In genomic region chr13:55726598-55727119, GRCm38 (mm10) we compare ENCODE assay signal across 8 mouse cellular contexts. TPM values are rescaled to one million over a fixed set of nuclear protein-coding genes. Genes with fewer than 3 reads are reported as not detected.
DNase-seq lines count a peak whose midpoint lies in the region; ATAC-seq lines count a peak whose summit lies in the region.

No protein-coding gene starts in this region.

- no peaks in the 10 kb centered on the region for H3K9me3 ChIP-seq in intestine, embryonic 16.5 days (ENCODE audit: control insufficient read depth, low read length)
- H3K9me3 ChIP-seq in midbrain, embryonic 15.5 days = no peaks in the 10 kb centered on the region

- H3K4me3 ChIP-seq in intestine, embryonic 16.5 days (ENCODE audit: low read length) = peak overlapping the region; percentile 68
- peak overlapping the region; percentile 55 for H3K4me3 ChIP-seq in midbrain, embryonic 15.5 days

- no peaks in the 10 kb centered on the region for H3K4me1 ChIP-seq in intestine, embryonic 16.5 days (ENCODE audit: control insufficient read depth, insufficient read depth, low read length)
- 0 out of 2 replicates have a peak, but pooled peaks cover 3% of the 10 kb centered on the region for H3K4me1 ChIP-seq in midbrain, embryonic 15.5 days

- ATAC-seq in intestine, embryonic 16.5 days = no peak
- no peak for ATAC-seq in midbrain, embryonic 15.5 days (replicated peaks)

- H3K9ac ChIP-seq in intestine, embryonic 16.5 days (ENCODE audit: low read depth, low read length) = peak overlapping the region; percentile 84
- H3K9ac ChIP-seq in midbrain, embryonic 15.5 days = peak overlapping the region; percentile 79

- WGBS in intestine, embryonic 16.5 days = 4% methylated on average over 4 of the region's 4 CpGs
- WGBS in midbrain, embryonic 15.5 days = 5% methylated on average over 4 of the region's 4 CpGs

- H3K4me2 ChIP-seq in intestine, embryonic 16.5 days (ENCODE audit: low read depth, low read length) = peak overlapping the region; percentile 69
- H3K4me2 ChIP-seq in midbrain, embryonic 15.5 days = peak overlapping the region; percentile 74

- H3K27me3 ChIP-seq in intestine, embryonic 16.5 days (replicated peaks; ENCODE audit: control insufficient read depth, insufficient read depth, low read length) = no peaks in the 10 kb centered on the region
- no peaks in the 10 kb centered on the region for H3K27me3 ChIP-seq in midbrain, embryonic 15.5 days (replicated peaks)

- DNase-seq in adrenal gland, adult 2 months = peak; percentile 13
- no peak for DNase-seq in adrenal gland, postnatal 25 days
- DNase-seq in thymus, postnatal 0 days (ENCODE audit: low spot score) = peak; percentile 6
- no peak for DNase-seq in thymus, postnatal 4 days
- DNase-seq in left cerebral cortex, adult 9 months (ENCODE audit: low spot score in 2 of 2) = no peak
- DNase-seq in gastrocnemius, postnatal 25 days = no peak

- no peaks in the 10 kb centered on the region for H3K36me3 ChIP-seq in intestine, embryonic 16.5 days (ENCODE audit: control insufficient read depth, insufficient read depth, low read length)
- H3K36me3 ChIP-seq in midbrain, embryonic 15.5 days (replicated peaks) = peaks cover 14% of the 10 kb centered on the region

- peak overlapping the region; percentile 99 for H3K27ac ChIP-seq in intestine, embryonic 16.5 days (ENCODE audit: low read length)
- H3K27ac ChIP-seq in midbrain, embryonic 15.5 days = peak overlapping the region; percentile 95

RNA-seq across cellular contexts. Expression of gene Pcbd2, which starts 0.5 kb away (rescaled TPM):
- 10 to 100 TPM; 73.8 to 81.6 TPM for total RNA-seq in adrenal gland, adult 2 months (2021)
- polyA plus RNA-seq in adrenal gland, adult 2 months (2012; rRNA removed) = 16.0 and 16.1 TPM in 2 replicates
- total RNA-seq in adrenal gland, postnatal 25 days (2021) = 62.0 and 83.2 TPM in 2 replicates
- polyA plus RNA-seq in thymus, postnatal 0 days (2015; fragmentation: Nextera tagmentation; extraction: Ambion mirVana) = 56.1 and 63.8 TPM in 2 replicates
- polyA plus RNA-seq in intestine, embryonic 16.5 days (2015; fragmentation: Nextera tagmentation; extraction: Ambion mirVana) = 71.9 and 72.3 TPM in 2 replicates
- 17.3 and 17.4 TPM in 2 replicates for polyA plus RNA-seq in midbrain, embryonic 15.5 days (2015; fragmentation: Nextera tagmentation; extraction: Ambion mirVana)
- total RNA-seq in gastrocnemius, postnatal 25 days (2021) = 10 to 100 TPM; 20.2 to 22.0 TPM

RNA-seq across cellular contexts. Expression of gene Txndc15, which starts 12.2 kb away (rescaled TPM):
- total RNA-seq in adrenal gland, adult 2 months (2021) = 10 to 100 TPM; 53.5 to 81.2 TPM
- polyA plus RNA-seq in adrenal gland, adult 2 months (2012; rRNA removed) = 72.3 and 73.9 TPM in 2 replicates
- 58.1 and 65.7 TPM in 2 replicates for total RNA-seq in adrenal gland, postnatal 25 days (2021)
- 96.5 and 98.7 TPM in 2 replicates for polyA plus RNA-seq in thymus, postnatal 0 days (2015; fragmentation: Nextera tagmentation; extraction: Ambion mirVana)
- polyA plus RNA-seq in intestine, embryonic 16.5 days (2015; fragmentation: Nextera tagmentation; extraction: Ambion mirVana) = 67.7 and 71.3 TPM in 2 replicates
- polyA plus RNA-seq in midbrain, embryonic 15.5 days (2015; fragmentation: Nextera tagmentation; extraction: Ambion mirVana) = 138 and 141 TPM in 2 replicates
- total RNA-seq in gastrocnemius, postnatal 25 days (2021) = 10 to 100 TPM; 27.1 to 28.2 TPM

RNA-seq across cellular contexts. Expression of gene B230219D22Rik, which starts 33.7 kb away (rescaled TPM):
- total RNA-seq in adrenal gland, adult 2 months (2021) = 10 to 100 TPM; 51.3 to 61.4 TPM
- 16.5 and 19.5 TPM in 2 replicates for polyA plus RNA-seq in adrenal gland, adult 2 months (2012; rRNA removed)
- total RNA-seq in adrenal gland, postnatal 25 days (2021) = 59.9 and 65.1 TPM in 2 replicates
- polyA plus RNA-seq in thymus, postnatal 0 days (2015; fragmentation: Nextera tagmentation; extraction: Ambion mirVana) = 35.1 and 45.0 TPM in 2 replicates
- polyA plus RNA-seq in intestine, embryonic 16.5 days (2015; fragmentation: Nextera tagmentation; extraction: Ambion mirVana) = 34.3 and 34.8 TPM in 2 replicates
- polyA plus RNA-seq in midbrain, embryonic 15.5 days (2015; fragmentation: Nextera tagmentation; extraction: Ambion mirVana) = 82.3 and 82.9 TPM in 2 replicates
- total RNA-seq in gastrocnemius, postnatal 25 days (2021) = 10 to 100 TPM; 25.7 to 29.7 TPM

RNA-seq across cellular contexts. Expression of gene Catsper3, which starts 57.7 kb away (rescaled TPM):
- under 1 TPM in 1 of 2 experiments, not detected in 1; 0.45 TPM for total RNA-seq in adrenal gland, adult 2 months (2021)
- 0.10 and 0.17 TPM in 2 replicates for polyA plus RNA-seq in adrenal gland, adult 2 months (2012; rRNA removed)
- total RNA-seq in adrenal gland, postnatal 25 days (2021) = 0.30 TPM in 1 of 2 replicates, not detected in the other
- 0.13 TPM in 2 replicates for polyA plus RNA-seq in thymus, postnatal 0 days (2015; fragmentation: Nextera tagmentation; extraction: Ambion mirVana)
- 0.13 TPM in 1 of 2 replicates, not detected in the other for polyA plus RNA-seq in intestine, embryonic 16.5 days (2015; fragmentation: Nextera tagmentation; extraction: Ambion mirVana)
- polyA plus RNA-seq in midbrain, embryonic 15.5 days (2015; fragmentation: Nextera tagmentation; extraction: Ambion mirVana) = 0.13 and 0.17 TPM in 2 replicates
- not detected for total RNA-seq in gastrocnemius, postnatal 25 days (2021)

Comparison
In these comparisons a context has a peak if more than half of its experiments do, and no peak if none do; other contexts are left out.
1. DNase-seq: peak in adrenal gland, adult 2 months (single experiment) and thymus, postnatal 0 days (single experiment); none in adrenal gland, postnatal 25 days (single experiment), thymus, postnatal 4 days (single experiment), left cerebral cortex, adult 9 months (0 of 2) and gastrocnemius, postnatal 25 days (single experiment).